Mouse (Mus musculus) retina, adult 2 months (tissue): ENCODE data around the gene Nrp2.
A peak's percentile ranks its signal among the peaks of the same experiment; 100 is the strongest.

Experiments used
- DNase-seq: peaks from one replicate; pipeline ENCODE4 v3.0.0-alpha.2; 2012; ENCODE audit warnings: low read depth, low spot score

Gene Nrp2

GRCm38 (mm10) chr1:62820170-62820569 lies 117.1 kb downstream of the Nrp2 start:
- no peak for DNase-seq

- no peak for DNase-seq
Observed at GRCm38 (mm10) chr1:62821509-62822398, 118.7 kb downstream of the Nrp2 start.

GRCm38 (mm10) chr1:62823549-62824195 lies 120.6 kb downstream of the Nrp2 start:
- no peak for DNase-seq

- peak; percentile 8 for DNase-seq
Observed at GRCm38 (mm10) chr1:62825822-62826765, 123.0 kb downstream of the Nrp2 start.

- DNase-seq, result no peak
Observed at GRCm38 (mm10) chr1:62827316-62827715, 124.2 kb downstream of the Nrp2 start.

GRCm38 (mm10) chr1:62828156-62828555 lies 125.1 kb downstream of the Nrp2 start:
- DNase-seq, result no peak

GRCm38 (mm10) chr1:62829690-62830417 lies 126.8 kb downstream of the Nrp2 start:
- DNase-seq, result no peak

GRCm38 (mm10) chr1:62830418-62830769 lies 127.3 kb downstream of the Nrp2 start:
- no peak for DNase-seq

GRCm38 (mm10) chr1:62831725-62832455 lies 128.8 kb downstream of the Nrp2 start:
- DNase-seq, result no peak

- no peak for DNase-seq
Observed at GRCm38 (mm10) chr1:62833356-62833755, 130.3 kb downstream of the Nrp2 start.

GRCm38 (mm10) chr1:62834443-62835185 lies 131.5 kb downstream of the Nrp2 start:
- no peak for DNase-seq

- no peak for DNase-seq
Observed at GRCm38 (mm10) chr1:62838083-62838482, 135.0 kb downstream of the Nrp2 start.

GRCm38 (mm10) chr1:62838631-62839030 lies 135.5 kb downstream of the Nrp2 start:
- no peak for DNase-seq

GRCm38 (mm10) chr1:62843215-62843614 lies 140.1 kb downstream of the Nrp2 start:
- no peak for DNase-seq

- DNase-seq, result no peak
Observed at GRCm38 (mm10) chr1:62850990-62851940, 148.2 kb downstream of the Nrp2 start.

- DNase-seq, result no peak
Observed at GRCm38 (mm10) chr1:62853362-62853761, 150.3 kb downstream of the Nrp2 start.

GRCm38 (mm10) chr1:62853996-62854395 lies 150.9 kb downstream of the Nrp2 start:
- no peak for DNase-seq

GRCm38 (mm10) chr1:62859098-62859497 lies 156.0 kb downstream of the Nrp2 start:
- DNase-seq, result no peak
